Mouse (Mus musculus): ENCODE data around the gene Acoxl.

Acoxl gene

GRCm38 (mm10) chr2:127937079-127937478, 98.4 kb downstream of the Acoxl start:
- no peak for DNase-seq (ENCODE audit: low spot score in 2 of 2)

- no peak for DNase-seq (ENCODE audit: low spot score in 2 of 2)
Measured at GRCm38 (mm10) chr2:127939206-127939605, 100.5 kb downstream of the Acoxl start.

- no peak for DNase-seq (ENCODE audit: low spot score in 2 of 2)
Measured at GRCm38 (mm10) chr2:127960579-127960978, 121.9 kb downstream of the Acoxl start.

GRCm38 (mm10) chr2:127961154-127961553, 122.5 kb downstream of the Acoxl start:
- DNase-seq (ENCODE audit: low spot score in 2 of 2) = no peak

GRCm38 (mm10) chr2:127961802-127962433, 123.2 kb downstream of the Acoxl start:
- no peak for DNase-seq (ENCODE audit: low spot score in 2 of 2)

GRCm38 (mm10) chr2:127968944-127969343, 130.3 kb downstream of the Acoxl start:
- no peak for DNase-seq (ENCODE audit: low spot score in 2 of 2)

GRCm38 (mm10) chr2:127976276-127976675, 137.6 kb downstream of the Acoxl start:
- no peak for DNase-seq (ENCODE audit: low spot score in 2 of 2)

GRCm38 (mm10) chr2:127978601-127979230, 140.0 kb downstream of the Acoxl start:
- no peak for DNase-seq (ENCODE audit: low spot score in 2 of 2)

GRCm38 (mm10) chr2:127982610-127983009, 143.9 kb downstream of the Acoxl start:
- no peak for DNase-seq (ENCODE audit: low spot score in 2 of 2)

- no peak for DNase-seq (ENCODE audit: low spot score in 2 of 2)
Measured at GRCm38 (mm10) chr2:127983301-127983700, 144.6 kb downstream of the Acoxl start.

GRCm38 (mm10) chr2:127983981-127984380, 145.3 kb downstream of the Acoxl start:
- no peak for DNase-seq (ENCODE audit: low spot score in 2 of 2)

GRCm38 (mm10) chr2:127987706-127988105, 149.0 kb downstream of the Acoxl start:
- DNase-seq (ENCODE audit: low spot score in 2 of 2) = no peak

GRCm38 (mm10) chr2:127990856-127991479, 152.3 kb downstream of the Acoxl start:
- no peak for DNase-seq (ENCODE audit: low spot score in 2 of 2)

- DNase-seq (ENCODE audit: low spot score in 2 of 2) = no peak
Measured at GRCm38 (mm10) chr2:127991656-127992055, 153.0 kb downstream of the Acoxl start.

GRCm38 (mm10) chr2:128008662-128009423, 170.2 kb downstream of the Acoxl start:
- peak in 1 of 2 experiments; percentile 75 for DNase-seq (ENCODE audit: low spot score in 2 of 2)

- DNase-seq (ENCODE audit: low spot score in 2 of 2) = peak in 1 of 2 experiments; percentile 27
Measured at GRCm38 (mm10) chr2:128014613-128015012, 175.9 kb downstream of the Acoxl start.

- no peak for DNase-seq (ENCODE audit: low spot score in 2 of 2)
Measured at GRCm38 (mm10) chr2:128015602-128016001, 176.9 kb downstream of the Acoxl start.

GRCm38 (mm10) chr2:128020039-128020907, 181.6 kb downstream of the Acoxl start:
- no peak for DNase-seq (ENCODE audit: low spot score in 2 of 2)

GRCm38 (mm10) chr2:128020908-128021193, 182.2 kb downstream of the Acoxl start:
- no peak for DNase-seq (ENCODE audit: low spot score in 2 of 2)

- DNase-seq (ENCODE audit: low spot score in 2 of 2) = no peak
Measured at GRCm38 (mm10) chr2:128023855-128024254, 185.2 kb downstream of the Acoxl start.

GRCm38 (mm10) chr2:128027696-128028095, 189.0 kb downstream of the Acoxl start:
- no peak for DNase-seq (ENCODE audit: low spot score in 2 of 2)

- DNase-seq (ENCODE audit: low spot score in 2 of 2) = no peak
Measured at GRCm38 (mm10) chr2:128029968-128030367, 191.3 kb downstream of the Acoxl start.

Measured in natural killer cell, adult 2 months (primary cell).